Mouse (Mus musculus): ENCODE measurements around the gene Pacsin1.

DNA sequence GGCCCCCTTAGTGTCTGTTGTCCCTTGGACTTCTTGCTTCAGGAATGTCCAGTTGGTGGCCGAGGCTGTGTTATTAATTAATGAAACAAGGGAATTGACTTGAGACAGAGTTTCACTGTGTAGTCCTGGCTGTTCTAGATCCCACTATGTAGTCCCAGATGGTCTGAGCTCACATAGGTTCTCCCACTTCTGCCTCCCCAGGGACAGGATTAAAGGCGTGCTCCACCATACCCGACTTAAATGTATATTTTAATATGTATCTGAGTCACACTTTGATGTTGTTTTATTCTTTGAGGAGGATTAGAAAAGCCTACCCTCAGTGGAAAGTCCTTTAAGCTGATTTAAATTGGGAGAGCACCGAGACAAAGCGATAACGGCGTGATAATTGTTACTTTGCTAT, 21.0 kb downstream of the Pacsin1 start:
- TF ChIP-seq CTCF (IDR thresholded peaks at IDR 0.05; ENCODE audit: control insufficient read depth, insufficient read depth, insufficient read length) (no peak), USF1 (IDR thresholded peaks at IDR 0.05; ENCODE audit: low read depth) (no peak), CEBPB (IDR thresholded peaks at IDR 0.05; ENCODE audit: low read depth) (no peak)
